Mouse (Mus musculus) cerebellum, postnatal 25 days (tissue): ENCODE results near the gene Ppp1r15a.

Source experiments
- DNase-seq, 2 experiments: peaks; one replicate each; pipeline ENCODE4 v3.0.0; 2021; ENCODE audit warnings: mixed read lengths in 2 of 2

Gene Ppp1r15a

DNA sequence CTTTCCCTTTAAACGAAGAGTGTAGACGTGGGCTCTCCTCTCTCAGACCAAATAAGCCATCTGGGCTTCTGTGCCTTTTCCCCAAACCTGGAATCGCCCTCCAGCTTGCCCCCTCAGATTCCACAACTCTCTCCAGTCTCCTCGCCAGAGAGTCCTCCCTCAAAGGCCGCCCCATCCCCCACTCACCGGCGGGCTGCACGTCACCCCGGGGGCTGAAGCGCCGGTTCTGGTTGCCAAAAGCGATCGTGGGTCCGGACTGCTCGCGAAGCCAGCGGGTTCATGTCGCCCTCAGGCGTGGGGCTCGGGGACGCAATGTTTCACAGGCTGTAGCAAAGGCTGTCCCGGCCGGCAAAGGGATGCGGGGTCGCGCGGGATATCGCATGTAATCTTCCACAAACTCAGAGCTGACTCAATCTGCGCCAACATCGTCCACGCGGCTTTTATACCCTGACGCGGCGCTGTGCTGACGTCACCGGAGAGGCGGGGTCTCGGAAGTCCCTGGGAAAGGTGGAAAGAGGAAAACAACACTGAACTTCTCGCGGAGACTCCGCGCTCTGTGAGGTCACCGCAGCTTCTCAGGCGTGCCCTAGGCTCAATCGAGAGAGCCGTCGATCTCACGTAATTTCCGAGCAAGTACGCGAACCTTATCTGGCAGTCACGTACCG is at the start of gene Ppp1r15a, which contains the start of gene Plekha4:
TSS of gene Ppp1r15a (minus strand) at position 460 of the 665 bp plus-strand sequence.
TSS of gene Plekha4 (plus strand) at position 522 of the 665 bp plus-strand sequence.
- peak; percentile 96 to 98 for DNase-seq

DNA sequence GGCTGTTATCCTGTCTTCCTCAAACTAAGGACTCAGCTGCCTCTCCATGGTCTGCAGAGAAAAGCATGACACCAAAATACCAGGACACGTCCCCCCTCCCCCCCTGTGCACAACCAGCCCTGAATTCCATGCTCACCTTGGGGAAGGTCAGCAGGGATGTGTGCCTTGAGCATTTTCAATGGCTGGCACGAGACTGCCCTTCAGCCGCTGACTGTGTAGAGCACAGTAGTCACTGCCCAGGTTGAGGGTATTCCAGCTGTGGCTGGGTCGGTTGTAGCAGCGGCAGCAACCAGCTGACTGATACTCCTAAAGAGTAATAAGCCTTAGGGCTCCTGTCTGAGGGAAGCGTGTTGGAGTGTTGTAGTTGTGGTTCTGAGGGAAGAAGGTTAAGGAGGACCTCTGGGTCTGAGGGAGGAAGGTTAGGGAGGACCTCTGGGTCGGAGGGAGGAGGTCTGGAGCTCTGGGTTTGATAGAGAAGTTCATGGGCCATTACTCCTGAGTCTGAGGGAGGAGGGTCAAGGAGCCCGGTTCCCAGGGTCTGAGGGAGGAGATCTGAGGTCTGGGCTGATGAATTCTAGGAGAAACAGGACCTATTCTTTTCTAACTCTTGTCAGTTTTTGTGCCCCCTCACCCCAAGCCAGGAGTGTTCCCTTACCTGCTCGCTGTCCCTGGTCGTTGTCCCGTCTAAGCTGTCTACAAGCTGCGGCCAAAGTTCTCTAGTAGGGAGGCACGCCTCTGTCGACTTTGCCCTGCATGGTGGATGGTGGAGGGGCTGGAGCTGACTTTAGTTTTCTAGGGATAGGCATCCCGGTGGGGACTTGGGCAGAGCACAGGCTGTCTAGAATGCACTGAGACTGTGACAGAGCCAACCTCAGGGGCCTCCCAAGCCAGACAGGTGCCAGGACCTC is 48.7 kb upstream of the Ppp1r15a start:
- DNase-seq = no peak

DNA sequence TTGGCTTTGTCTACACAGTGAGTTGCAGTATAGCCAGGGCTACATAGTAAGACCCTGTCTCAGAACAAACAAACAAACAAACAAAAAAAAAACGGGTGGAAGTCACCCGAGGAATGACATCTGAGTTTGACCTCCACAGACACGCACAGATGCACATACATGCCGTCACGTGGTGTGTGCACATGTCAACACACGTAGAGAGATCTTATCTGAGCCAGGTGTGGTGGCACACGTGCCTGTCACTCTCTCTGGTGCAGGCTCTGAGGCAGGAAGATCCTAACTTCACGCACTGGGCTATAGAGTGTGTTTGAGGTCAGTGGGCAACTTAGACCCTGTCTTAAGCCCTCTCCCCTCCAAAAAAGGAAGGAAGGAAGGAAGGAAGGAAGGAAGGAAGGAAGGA is 47.9 kb upstream of the Ppp1r15a start:
- DNase-seq = no peak

DNA sequence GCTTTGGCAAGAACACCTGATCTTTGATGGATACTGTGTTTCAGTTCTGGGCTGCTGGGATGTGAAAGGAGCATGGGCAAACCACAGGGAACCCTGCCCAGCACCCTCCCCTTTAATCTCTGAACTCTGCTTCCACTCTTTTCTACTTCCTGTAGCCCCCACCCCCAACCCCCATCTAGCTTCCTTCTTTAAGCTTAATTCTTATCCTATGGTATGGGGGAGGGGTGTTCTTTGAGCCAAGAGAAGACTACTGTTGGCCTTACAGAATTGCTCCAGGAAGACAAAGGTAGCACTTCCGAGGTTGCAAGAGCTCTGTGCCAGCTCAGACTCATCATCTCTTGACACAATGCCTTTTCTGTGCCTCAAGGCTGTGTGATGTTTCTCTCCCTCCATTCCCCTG is 45.9 kb upstream of the Ppp1r15a start:
- no peak for DNase-seq

DNA sequence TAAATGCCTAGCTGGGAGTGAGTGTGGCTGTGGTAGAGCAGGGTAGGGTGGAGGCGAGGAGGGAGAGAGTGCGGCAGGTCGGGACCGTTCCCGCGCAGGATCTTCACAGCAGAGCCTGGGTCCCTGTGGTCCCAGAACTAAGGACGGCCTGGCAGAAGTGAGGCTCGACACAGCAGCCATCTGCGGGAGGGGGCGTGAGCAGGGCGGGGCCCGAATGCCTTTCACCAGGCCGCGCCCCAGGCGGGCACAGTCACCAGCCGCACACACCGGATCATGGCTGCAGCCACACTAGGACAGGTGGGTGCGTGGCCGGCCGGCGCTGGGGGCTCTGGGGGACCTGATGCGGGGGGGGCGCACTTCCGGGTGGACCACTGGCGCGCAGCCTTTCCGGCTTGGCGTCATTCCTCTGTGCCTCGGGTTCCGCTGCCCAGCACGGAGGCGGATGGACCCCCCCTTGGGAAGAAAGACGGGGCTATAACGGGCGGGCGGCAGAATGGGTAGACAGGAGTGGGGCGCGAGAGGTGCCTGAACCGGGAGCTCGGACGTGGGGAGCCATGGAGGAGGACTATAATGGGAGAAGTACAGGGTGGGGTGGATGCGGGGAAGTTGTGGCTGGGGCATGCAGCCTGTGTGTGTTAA is 44.2 kb upstream of the Ppp1r15a start, which contains the start of gene Bcat2:
TSS of gene Bcat2 (plus strand) at position 51 of the 639 bp plus-strand sequence.
- peak; percentile 78 to 86 for DNase-seq

DNA sequence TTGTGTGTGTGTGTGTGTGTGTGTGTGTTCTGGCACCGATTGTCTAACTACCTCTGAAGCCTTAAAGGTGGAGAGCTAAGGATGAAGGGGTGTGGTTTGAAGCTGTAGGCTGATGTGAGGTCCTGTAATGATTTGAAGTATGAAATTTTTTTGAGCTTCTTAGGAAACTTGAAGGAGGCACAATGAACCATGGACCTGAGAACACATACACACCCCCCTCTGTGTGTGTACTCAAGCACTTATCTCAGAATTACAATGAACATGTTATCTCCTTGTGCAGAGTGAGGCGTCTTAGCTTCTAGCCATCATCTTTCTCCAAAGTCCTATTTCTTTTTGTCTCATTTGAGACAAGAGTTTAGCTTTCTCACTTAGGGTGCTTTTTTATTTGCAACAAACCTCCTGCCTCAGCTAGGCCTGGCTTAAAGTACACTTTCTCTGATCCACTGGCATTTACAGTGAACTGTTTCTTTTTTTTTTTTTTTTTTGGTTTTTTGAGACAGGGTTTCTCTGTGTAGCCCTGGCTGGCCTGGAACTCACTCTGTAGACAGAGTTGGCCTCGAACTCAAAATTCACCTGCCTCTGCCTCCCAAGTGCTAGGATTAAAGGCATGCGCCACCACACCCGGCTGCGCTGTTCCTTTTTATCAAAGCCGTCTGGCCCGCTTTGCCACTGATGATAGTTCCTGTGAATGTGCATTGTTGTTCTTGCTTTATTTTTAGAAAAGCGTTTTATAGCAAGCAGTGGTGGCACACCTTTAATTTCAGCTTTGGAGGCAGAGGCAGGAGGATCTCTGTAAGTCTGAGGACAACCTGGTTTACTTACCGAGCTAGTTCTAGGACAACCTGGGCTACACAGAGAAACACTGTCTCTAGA is 42.8 kb upstream of the Ppp1r15a start:
- no peak for DNase-seq

DNA sequence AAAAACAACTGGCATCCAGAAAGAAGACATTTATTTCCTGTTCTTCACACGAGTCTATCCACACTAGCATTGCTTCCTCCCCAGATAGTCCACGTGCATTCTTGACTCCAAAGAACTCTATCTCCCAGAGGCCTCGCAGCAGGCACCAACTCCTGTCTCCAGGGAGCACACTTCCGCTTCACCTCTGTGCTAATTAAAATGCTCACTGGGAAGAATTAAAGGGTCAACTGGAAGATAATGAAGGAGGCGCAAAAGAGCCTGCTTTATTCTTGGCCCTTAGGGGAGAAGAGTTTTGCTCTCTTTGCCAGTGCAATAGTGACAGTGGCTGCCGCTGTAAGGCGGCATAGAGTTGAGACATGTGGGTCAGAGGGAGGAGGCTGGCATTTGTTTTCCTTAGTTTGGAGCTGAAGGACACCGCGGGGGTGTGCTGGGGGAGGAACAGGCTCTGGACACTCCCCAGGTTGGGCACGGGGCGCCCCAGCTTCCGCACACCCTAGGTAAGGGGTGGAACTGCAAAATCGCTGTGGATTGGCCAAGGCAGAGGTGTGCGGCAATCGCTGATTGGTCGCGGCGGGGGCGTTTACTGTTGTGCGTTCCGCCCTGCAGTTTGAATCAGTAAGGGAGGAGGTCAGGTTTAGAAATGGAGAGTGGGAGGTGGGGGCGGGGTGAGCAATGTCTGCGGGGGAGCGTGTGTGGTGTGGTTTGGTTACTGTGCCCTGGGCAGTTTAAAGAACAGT is 41.9 kb upstream of the Ppp1r15a start:
- peak; percentile 88 to 95 for DNase-seq

DNA sequence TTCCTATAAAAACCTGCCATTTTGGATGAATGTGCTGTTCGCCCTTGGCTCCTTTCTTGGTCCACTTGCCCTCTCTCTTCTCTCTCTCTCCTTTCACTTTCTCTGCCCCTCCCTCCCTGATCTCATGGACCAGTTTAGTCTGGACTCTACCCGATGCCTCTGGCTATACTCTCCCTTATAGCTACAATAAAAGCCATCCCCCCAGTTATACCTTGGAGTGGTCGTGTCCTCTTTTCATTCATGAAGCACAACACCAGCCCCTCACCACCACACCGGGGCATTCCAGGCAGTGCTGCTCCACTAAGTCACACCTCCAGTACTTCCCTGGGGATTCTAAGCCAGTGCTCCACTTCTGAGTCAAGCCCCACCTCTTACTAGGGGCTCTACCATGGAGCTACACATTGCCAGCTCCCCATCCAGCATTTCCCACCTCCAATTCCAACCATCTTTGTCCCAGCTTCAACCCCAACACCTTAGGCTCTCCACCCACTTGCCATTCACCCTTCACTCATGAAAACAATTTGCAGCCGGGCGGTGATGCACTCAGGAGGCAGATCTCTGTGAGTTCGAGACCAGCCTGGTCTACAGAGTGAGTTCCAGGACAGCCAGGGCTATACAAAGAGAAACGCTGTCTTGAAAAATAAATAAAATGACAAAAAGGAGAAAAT is 41.2 kb upstream of the Ppp1r15a start:
- no peak for DNase-seq

DNA sequence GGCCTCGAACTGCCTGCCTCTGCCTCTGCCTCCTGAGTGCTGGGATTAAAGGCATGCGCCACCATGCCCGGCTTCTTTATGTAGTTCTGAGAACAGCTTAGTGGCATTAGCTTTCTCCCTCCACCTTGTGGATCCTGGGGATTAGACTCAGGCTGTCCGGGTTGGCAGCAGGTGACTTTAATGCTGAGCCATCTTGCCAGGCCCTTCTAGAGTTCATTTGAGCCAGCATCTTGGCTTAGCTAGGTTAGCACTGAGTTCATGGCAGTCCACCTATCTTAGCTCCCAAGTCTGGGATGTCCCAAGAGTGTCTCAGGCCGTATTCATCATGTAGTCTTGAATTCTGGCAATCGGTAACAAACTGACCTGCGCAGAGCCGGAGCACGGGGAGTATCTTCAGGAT is 39.4 kb upstream of the Ppp1r15a start:
- no peak for DNase-seq

DNA sequence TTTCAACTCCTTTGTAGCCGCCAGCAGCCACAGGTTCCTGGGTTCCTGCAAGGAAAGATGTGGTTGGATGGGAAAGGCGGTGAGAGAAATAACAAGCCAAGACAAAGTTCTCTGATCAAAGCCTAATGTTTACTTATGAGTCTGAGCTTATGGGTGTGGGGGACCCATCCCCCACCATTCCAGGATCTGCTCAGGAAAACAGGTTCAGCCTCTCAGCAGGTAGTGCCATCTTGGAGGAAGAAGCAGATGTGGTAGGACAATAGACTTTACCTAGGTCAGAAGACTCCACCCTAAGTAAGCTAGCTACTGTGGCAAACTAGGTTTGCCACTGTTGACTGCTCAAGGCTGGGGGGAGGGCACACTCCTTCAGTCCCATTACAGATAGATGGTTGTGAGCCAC is 38.7 kb upstream of the Ppp1r15a start:
- DNase-seq = no peak

DNA sequence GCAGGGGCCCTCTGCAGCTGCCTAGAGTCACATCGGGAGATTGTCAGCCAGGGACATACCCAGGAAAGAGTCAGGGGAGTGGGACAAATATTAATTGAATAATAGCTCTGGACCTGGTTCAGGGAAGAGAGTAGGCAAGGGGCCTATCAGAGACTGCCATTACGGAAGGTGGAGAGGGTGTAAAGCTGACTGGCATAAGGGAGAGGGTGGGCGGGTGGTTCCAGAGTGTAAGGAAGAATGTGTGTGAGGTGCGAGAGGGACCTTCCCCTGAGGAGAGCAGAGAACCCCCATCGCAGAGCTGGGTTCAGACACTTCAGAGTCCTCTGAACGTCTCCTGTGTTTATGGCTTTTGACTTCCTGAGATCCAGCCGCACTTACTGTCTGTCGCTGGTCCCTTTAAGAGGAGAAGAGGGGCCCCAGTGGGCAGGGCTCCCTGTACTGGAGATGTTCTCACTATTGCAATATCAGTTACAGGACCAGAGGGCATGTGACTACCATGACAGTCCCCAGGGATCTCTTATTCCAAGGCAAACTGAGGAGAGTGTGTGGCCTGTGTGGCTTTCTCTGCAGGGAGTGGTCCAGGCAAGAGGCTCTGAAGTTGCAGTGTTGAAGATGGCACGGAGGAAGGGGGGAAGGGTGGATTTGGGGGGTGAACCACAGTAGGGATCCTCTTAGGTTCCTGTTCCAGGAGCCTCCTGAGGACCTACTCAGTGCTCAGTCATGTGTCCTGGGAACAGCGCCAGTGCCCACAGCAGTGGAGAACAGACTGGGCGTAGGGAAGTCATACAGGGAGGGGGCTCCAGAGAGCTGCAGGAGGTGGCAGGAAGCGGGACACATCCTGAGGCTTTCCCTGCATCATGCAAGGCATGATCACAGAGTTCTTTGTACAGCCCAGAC is 35.8 kb upstream of the Ppp1r15a start:
- no peak for DNase-seq

DNA sequence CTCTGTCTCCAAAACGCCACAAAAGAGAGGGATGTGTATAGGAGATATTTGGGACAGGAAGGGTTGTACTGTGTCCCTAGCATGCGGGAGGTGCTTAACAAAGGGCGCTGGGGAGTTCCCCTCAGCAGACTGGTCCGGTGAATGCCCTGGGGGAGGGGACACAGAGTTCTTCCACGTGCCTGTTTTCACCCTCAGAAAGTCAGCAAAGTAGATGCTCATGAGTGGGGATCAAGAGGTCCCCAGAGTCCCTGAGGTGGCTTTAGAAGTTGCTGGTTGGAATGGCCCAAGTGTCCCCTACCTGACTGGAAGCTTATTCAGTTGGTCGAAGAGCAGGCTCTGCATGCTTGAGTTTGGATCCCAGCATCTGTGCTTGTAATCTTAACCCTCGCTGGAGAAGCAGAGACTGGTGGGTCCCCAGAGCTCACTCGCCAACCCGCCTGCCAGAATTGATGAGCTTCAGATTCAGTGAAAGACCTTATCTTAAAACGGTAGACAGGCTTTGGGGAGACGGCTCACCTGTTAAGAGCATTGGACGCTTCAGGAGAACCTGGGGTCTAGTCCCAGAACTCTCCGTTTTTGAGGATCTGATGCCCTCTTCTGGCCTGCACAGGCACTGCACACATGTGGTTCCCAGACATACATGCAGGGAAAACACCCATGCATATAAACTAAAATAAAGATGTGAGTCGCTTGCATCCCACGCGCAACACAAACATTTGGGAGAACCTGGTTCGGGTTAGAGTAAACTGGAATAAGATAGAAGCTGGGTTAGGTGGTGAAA is 35.0 kb upstream of the Ppp1r15a start:
- peak; percentile 86 to 90 for DNase-seq

DNA sequence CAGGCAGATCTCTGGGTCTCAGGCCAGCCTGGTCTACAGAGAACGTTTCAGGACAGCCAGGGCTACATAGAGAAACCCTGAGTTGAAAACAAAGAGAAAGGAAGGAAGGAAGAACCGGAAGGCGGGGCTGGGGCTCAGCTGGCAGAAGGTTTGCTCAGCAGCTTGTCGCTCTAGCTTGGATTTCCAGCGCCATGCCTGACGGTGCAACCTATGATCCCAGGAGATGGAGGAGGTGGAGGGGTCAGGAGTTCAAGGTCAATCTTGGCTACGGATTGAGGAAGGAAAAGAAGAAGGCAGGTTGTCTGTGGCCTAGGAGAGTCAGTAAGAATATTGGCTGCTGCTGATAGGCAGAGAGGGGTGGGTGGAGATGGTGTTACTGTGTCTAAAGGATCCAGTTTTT is 34.2 kb upstream of the Ppp1r15a start:
- DNase-seq = no peak

DNA sequence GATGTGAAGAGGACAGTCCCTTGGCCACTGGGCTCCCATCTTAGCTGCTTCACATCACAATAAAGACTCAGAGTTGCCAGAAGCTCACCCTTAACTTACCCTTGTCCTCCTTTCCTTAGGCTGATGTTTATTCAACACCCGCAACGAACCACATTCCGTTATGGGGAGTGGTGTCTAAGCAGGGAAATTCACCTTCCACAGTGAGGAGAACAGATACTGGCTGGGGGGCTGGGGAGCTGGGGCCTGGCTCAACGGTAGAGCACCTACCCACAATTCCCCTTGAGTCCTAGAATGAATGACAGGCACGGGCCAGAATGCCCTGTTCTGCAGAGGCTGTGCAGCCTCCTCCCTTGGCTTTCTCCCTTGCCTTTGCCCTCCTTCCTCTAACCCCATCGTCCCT is 32.8 kb upstream of the Ppp1r15a start:
- DNase-seq = no peak

DNA sequence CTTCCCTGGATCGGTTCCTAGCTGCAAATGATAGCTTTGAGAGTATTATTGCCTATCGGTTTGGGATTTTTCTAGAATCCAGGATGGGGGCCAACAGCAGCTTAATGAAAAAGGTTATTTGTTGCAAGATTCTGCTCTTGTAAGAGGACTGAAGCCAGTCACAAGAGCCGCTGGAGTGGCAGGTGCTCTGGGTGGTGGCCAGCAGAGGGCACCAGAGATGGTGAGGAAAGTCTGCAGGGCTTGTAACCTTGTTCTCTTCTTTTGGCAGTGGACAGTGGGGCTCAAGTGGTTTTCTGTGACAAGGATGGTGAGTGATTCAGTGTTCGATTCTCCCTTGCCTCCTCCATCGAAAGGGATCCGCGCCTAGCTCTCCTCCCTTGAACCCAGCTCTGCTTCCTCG is 29.7 kb upstream of the Ppp1r15a start:
- DNase-seq = peak; percentile 88 to 93

DNA sequence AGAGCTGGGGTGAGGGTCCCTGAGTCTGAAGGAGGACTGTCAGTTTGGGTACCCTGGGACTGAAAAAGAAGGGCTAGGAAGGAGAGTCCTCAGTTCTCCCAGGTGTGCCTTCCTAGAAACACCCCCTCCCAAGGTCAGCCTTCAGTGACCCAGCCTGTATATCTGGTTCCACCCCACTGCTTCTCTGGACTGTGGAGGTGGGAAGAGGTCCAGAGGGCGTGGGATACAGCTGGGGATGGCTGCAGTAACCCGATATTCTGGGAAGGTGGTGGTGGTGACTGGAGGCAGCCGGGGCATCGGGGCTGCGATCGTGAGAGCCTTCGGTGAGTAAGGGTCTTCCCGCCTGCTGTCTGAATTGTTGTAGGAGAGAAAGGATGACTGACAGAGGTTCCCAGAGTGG is 28.7 kb upstream of the Ppp1r15a start, which contains the start of gene Hsd17b14:
TSS of gene Hsd17b14 (plus strand) at position 150 of the 400 bp plus-strand sequence.
- DNase-seq = no peak

DNA sequence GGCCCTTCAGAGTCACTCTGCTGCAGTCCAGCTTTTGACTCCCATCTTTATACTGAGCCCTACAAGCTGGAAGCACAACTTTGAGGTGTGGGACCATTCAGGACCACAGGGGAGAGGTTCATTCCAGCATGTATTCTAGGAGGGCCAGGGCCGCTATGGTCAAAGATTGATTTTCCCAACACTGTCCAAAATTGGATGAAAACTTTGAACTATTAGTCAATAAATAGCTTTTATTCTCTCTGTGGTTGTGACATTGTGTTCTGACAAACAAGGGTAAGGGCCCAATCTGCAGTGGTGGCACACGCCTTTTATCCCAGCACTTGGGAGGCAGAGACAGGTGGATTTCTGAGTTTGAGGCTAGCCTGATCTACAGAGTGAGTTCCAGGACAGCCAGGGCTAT is 27.9 kb upstream of the Ppp1r15a start:
- DNase-seq = no peak

DNA sequence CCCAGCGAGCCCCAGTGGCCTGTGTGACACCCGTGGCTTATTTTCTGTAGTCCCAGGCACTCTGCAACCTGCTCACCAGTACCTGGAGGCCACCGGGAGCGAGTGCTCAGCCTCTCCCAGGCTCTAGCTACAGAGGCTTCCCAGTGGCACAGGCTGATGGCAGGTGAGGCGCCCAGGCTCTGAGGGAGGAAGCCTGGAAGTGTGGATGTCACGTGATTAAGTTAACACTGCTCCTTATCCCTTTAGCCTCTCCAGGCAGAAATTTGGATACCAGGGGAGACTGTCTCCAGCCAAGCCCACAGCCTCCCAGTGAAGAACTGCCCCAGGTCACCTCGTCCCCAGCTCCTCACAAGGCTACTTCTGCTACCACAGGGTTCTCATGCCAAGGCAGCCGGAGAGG is 27.5 kb upstream of the Ppp1r15a start:
- DNase-seq = no peak

DNA sequence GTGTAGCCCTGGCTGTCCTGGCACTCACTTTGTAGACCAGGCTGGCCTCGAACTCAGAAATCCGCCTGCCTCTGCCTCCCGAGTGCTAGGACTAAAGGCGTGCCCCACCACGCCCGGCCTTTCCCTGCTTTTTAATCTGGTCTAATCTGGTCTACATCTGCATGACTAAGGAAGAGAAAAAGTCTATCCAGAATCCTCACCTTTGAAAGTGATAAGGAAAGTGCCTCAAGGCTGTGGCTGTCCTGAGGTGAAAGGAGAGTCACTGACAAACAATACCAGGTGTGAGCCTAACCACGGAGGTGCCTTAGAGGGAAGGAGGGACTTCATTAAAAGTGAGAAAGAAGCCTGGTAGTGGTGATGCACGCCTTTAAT is 25.4 kb upstream of the Ppp1r15a start:
- no peak for DNase-seq
